Mouse (Mus musculus) intestine, embryonic 16.5 days (tissue): ENCODE measurements around the gene Pdzph1. TPM values are rescaled to one million over a fixed set of nuclear protein-coding genes. Genes with fewer than 3 reads are reported as not detected.

Experiments
- ATAC-seq: fragments of 200-750 bp; cut with Nextera tagmentation; 2 replicates; pipeline ENCODE4 v1.8.0; 2017; ENCODE audit warnings: moderate TSS enrichment, moderate library complexity
- H3K27ac ChIP-seq: fragments of 300-500 bp; sonication (generic); 2 replicates; pipeline ENCODE4 v1.5.1; 2014; ENCODE audit warnings: mild to moderate bottlenecking, low read length
- H3K27me3 ChIP-seq: fragments of 300-500 bp; sonication (generic); replicated peaks from 2 replicates; pipeline ENCODE4 v1.6.1; 2014; ENCODE audit warnings: low read length, control low read depth, mixed read lengths; ENCODE audit not compliant: control insufficient read depth, insufficient read depth
- H3K36me3 ChIP-seq: fragments of 300-500 bp; sonication (generic); 2 replicates; pipeline ENCODE4 v1.6.1; 2014; ENCODE audit warnings: low read length, control low read depth; ENCODE audit not compliant: control insufficient read depth, insufficient read depth
- H3K4me1 ChIP-seq: fragments of 300-500 bp; sonication (generic); 2 replicates; pipeline ENCODE4 v1.6.1; 2014; ENCODE audit warnings: low read length, control low read depth, mixed read lengths; ENCODE audit not compliant: control insufficient read depth, insufficient read depth
- H3K4me2 ChIP-seq: fragments of 300-500 bp; sonication (generic); 2 replicates; pipeline ENCODE4 v1.6.1; 2014; ENCODE audit warnings: low read depth, low read length, control low read depth
- H3K4me3 ChIP-seq: fragments of 300-500 bp; sonication (generic); 2 replicates; pipeline ENCODE4 v1.5.1; 2014; ENCODE audit warnings: mild to moderate bottlenecking, low read length
- H3K9ac ChIP-seq: fragments of 300-500 bp; sonication (generic); 2 replicates; pipeline ENCODE4 v1.6.1; 2014; ENCODE audit warnings: low read depth, low read length
- H3K9me3 ChIP-seq: fragments of 300-500 bp; sonication (generic); 2 replicates; pipeline ENCODE4 v1.6.1; 2016; ENCODE audit warnings: low read length, control low read depth; ENCODE audit not compliant: control insufficient read depth
- WGBS: fragments of 180-500 bp; shearing (Covaris S2); extraction: QIAGEN DNeasy Blood & Tissue Kit; methylation state at CpG from one replicate; pipeline ENCODE4 v1.1.7; 2014; 5-methylcytosine and 5-hydroxymethylcytosine counted together
- polyA plus RNA-seq: library from polyadenylated mRNA; unstranded; fragments of >200 nt; fragmentation: Nextera tagmentation; extraction: Ambion mirVana; gene quantifications from 2 replicates; pipeline ENCODE4 v1.2.1, GENCODE M21; 2015

The Pdzph1 gene
- polyA plus RNA-seq, 1 experiment from 2014 or later, result 0.13 TPM

DNA sequence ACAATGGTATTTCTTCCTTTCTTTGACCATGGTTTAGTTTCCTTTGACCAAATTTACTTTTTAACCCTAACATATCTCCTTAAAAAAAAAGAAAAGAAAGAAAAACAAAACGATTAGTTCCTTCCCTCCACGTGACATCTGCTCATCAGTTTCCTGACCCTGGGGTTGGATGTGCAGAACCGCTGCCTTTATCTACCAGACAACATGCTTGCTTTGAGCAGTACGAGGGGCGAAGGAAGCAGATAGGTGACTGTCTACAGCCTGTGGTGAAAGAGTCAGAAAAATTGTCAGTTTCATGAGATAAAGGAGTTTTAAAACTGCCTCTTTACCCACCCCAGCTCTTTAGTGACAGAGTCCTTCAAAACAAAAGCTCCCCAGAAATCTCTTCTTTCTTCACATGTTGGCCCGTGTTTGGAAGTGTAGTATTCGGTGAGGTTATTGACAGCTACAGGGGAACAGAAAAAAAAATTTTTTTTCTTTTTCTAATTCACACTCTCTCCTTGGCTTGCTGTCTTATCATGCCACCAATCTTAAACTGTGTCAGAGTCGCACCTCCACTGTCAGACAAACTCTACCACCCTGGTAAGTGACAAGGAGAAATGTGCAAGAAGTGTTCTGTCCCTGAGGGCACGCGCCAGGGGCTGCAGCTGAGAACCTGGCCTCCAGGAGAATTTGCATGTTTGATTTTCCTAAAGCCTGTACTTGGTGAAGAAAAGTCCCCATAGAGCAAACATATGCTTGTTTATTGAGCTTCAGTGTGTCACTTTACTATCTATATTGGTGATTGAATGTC lies 66.2 kb downstream of the Pdzph1 start:
- H3K27ac ChIP-seq, result no peak overlapping the region
- H3K9me3 ChIP-seq, result no peaks in the 10 kb centered on the region
- H3K4me1 ChIP-seq, result no peaks in the 10 kb centered on the region
- H3K36me3 ChIP-seq, result no peaks in the 10 kb centered on the region
- no peak for ATAC-seq
- no peak overlapping the region for H3K4me3 ChIP-seq
- H3K4me2 ChIP-seq, result no peak overlapping the region
- no peaks in the 10 kb centered on the region for H3K27me3 ChIP-seq
- 72% methylated on average over 10 of the region's 10 CpGs for WGBS
- H3K9ac ChIP-seq, result no peak overlapping the region

DNA sequence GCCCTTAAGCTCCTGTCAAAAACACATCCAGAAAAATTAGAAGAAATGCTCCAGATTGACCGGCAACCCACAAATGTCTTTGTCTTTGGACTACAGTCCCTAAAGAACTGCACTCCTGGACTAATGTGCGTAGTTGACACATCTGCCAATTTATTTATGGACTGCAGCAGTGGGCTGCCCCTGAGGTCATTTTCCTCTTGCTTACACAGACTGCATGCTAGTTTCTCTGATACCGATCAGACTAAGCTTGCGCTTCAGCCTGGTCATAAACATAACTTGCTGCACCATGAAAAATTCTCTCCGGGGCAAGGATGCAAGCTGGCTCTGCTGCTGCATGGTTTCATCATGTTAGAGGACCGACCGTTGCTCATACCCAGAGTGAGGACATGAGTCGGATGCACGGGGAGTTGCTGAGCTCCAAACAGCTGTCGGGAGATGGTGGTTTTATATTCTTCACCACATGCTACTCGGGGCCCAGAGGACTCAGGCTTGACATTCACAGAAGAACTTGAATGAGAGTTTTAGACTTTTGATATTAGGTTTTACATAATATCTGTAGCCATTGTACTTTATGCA lies 67.2 kb downstream of the Pdzph1 start:
- H3K9me3 ChIP-seq, result no peaks in the 10 kb centered on the region
- 48% methylated on average over 11 of the region's 11 CpGs for WGBS
- H3K4me1 ChIP-seq, result no peaks in the 10 kb centered on the region
- H3K36me3 ChIP-seq, result no peaks in the 10 kb centered on the region
- ATAC-seq, result no peak
- H3K27me3 ChIP-seq, result no peaks in the 10 kb centered on the region
- H3K4me3 ChIP-seq, result no peak overlapping the region
- no peak overlapping the region for H3K27ac ChIP-seq
- no peak overlapping the region for H3K9ac ChIP-seq
- no peak overlapping the region for H3K4me2 ChIP-seq

DNA sequence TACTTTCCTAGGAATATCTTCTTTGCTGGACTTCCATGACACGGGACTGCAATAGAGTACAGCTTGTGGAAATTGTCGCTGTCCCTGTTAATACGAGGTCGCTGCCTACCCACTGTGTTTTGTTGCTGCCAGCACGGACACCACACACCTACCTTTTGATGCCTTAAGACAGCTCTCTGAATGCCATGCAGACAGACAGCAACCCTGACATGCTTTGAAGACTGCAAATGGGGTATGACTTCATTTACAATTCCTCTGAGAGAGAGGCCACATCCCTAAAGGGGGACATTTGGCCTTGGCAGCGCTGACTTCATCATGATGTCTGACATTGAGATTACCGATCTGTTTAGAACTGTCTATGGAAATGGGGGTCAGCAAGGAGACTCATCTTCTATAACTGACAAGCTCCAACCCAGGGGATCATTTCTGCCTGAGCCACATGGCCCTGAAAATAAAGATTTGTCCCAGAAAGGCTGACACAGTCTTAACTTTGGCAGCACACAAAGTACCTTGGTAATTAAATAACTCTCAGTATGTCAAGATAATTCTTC lies 67.8 kb downstream of the Pdzph1 start:
- Histone ChIP-seq H3K9ac (no peak overlapping the region), H3K4me1 (no peaks in the 10 kb centered on the region), H3K4me3 (no peak overlapping the region), H3K9me3 (no peaks in the 10 kb centered on the region), H3K36me3 (no peaks in the 10 kb centered on the region), H3K27me3 (no peaks in the 10 kb centered on the region), H3K4me2 (no peak overlapping the region), H3K27ac (no peak overlapping the region)
- WGBS, result 83% methylated on average over 7 of the region's 7 CpGs
- ATAC-seq, result no peak

DNA sequence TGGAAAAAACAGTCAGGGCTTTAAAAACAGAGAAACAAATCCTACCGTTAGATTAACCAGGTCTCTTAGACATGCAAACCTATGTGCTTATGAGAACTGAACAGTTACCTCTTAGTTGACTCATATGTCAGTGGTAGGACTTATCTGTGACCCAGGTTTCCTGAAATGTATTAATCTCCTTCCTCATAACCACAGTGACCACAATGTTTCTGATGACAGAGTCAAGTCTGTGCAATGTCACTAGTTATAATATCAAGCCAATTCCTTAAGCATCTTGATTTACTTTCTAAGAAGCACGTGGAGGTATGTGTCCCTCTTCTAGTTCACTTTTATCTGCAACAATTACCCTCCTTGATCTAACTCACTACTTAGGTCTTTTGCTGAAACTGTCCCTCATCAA lies 68.4 kb downstream of the Pdzph1 start:
- H3K9ac ChIP-seq, result no peak overlapping the region
- no peaks in the 10 kb centered on the region for H3K36me3 ChIP-seq
- no peak overlapping the region for H3K27ac ChIP-seq
- WGBS, result 84% methylated on average over 2 of the region's 2 CpGs
- no peak overlapping the region for H3K4me3 ChIP-seq
- H3K9me3 ChIP-seq, result no peaks in the 10 kb centered on the region
- H3K27me3 ChIP-seq, result no peaks in the 10 kb centered on the region
- H3K4me2 ChIP-seq, result no peak overlapping the region
- no peaks in the 10 kb centered on the region for H3K4me1 ChIP-seq
- no peak for ATAC-seq

DNA sequence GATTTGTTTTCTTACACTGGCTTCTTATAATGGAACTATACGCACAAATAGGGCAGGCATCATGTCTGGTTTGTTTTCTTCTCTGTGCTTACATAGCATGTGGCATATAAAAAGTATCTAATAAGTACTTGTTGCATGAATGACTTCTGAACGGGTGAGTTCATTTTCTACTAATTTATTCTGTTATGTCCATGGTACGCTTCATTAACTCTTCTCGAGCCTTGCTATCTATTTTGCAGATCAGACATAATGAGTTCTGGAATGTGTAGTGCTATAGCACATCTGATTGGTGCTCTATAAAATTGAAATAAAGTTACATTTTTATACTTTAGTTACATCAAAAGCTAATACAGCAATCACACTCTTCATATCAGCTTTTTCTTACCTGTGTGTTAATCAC lies 71.2 kb downstream of the Pdzph1 start:
- Histone ChIP-seq H3K9ac (no peak overlapping the region), H3K4me3 (no peak overlapping the region), H3K27me3 (no peaks in the 10 kb centered on the region), H3K36me3 (no peaks in the 10 kb centered on the region), H3K4me2 (no peak overlapping the region), H3K4me1 (no peaks in the 10 kb centered on the region), H3K27ac (no peak overlapping the region), H3K9me3 (no peaks in the 10 kb centered on the region)
- ATAC-seq, result no peak
- 77% methylated on average over 4 of the region's 4 CpGs for WGBS

DNA sequence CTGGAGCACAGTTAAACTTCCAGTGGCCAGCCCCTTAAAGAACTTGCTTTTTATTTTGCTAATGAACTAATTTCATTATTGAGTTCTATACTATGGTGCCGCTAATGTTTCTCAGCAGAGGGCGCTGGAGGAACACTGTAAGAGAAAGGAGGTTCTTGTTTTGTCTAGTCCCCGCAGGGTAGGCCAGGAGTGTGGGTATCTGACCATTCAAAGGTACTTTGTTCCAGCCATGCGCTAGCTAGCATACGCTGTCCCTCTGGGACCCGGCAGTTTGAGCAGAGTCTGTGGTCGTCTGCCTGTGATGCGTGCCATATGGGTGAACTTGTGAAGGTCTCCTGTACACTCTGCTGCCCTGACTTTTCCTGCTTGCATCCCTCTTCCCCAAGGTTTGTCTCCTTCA lies 72.1 kb downstream of the Pdzph1 start:
- 0 out of 2 replicates have a peak, but pooled peaks have one; percentile 46 for ATAC-seq

DNA sequence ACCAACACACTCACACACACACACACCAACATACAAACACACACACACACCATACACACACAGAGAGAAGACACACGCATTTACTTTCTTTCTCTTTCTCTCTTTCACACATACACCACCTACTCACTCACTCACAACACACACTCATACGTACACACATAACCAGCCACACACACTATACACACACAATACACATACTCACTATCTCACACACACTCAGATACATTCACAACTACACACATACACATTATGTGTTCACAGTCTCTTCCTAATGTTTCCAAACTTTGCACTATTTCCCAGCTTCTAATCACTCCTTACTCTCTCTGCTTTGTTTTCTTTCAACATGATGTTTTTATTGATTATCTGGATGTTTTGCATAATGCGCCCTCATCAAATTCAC lies 72.6 kb downstream of the Pdzph1 start:
- Histone ChIP-seq H3K36me3 (no peaks in the 10 kb centered on the region), H3K9ac (no peak overlapping the region), H3K4me2 (no peak overlapping the region), H3K4me1 (no peaks in the 10 kb centered on the region), H3K27me3 (no peaks in the 10 kb centered on the region), H3K27ac (no peak overlapping the region), H3K4me3 (no peak overlapping the region), H3K9me3 (no peaks in the 10 kb centered on the region)
- 86% methylated on average over 3 of the region's 3 CpGs for WGBS
- ATAC-seq, result no peak

More for the DNA sequence above, 72.1 kb downstream of the Pdzph1 start:
- H3K9ac ChIP-seq, result no peak overlapping the region
- H3K27ac ChIP-seq, result no peak overlapping the region
- no peaks in the 10 kb centered on the region for H3K36me3 ChIP-seq
- no peaks in the 10 kb centered on the region for H3K27me3 ChIP-seq
- 8% methylated on average over 8 of the region's 8 CpGs for WGBS
- H3K4me2 ChIP-seq, result no peak overlapping the region
- H3K9me3 ChIP-seq, result no peaks in the 10 kb centered on the region
- no peaks in the 10 kb centered on the region for H3K4me1 ChIP-seq
- H3K4me3 ChIP-seq, result no peak overlapping the region

DNA sequence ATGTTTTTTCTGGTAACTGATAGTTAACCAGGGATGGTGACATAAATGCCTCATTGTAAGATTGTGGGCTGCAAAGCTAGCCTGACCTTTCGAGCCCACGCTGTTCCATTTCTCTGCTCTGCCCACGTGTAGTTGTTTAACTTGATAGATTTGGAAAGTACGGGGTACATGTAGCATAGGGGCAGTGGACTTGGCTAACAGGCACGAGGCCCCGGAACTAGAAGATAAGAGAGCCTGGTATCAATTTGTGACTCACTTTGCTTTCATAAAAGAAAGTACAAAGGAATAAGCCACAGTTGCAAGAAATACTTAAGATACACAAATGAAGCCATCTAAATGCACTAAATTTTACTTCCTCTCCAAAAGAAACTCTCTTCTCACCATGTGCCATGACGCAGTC lies 79.6 kb downstream of the Pdzph1 start:
- Histone ChIP-seq H3K4me2 (no peak overlapping the region), H3K27me3 (no peaks in the 10 kb centered on the region), H3K4me1 (no peaks in the 10 kb centered on the region), H3K27ac (no peak overlapping the region), H3K36me3 (no peaks in the 10 kb centered on the region), H3K9ac (no peak overlapping the region), H3K9me3 (no peaks in the 10 kb centered on the region), H3K4me3 (no peak overlapping the region)
- WGBS, result 75% methylated on average over 7 of the region's 7 CpGs
- ATAC-seq, result no peak

DNA sequence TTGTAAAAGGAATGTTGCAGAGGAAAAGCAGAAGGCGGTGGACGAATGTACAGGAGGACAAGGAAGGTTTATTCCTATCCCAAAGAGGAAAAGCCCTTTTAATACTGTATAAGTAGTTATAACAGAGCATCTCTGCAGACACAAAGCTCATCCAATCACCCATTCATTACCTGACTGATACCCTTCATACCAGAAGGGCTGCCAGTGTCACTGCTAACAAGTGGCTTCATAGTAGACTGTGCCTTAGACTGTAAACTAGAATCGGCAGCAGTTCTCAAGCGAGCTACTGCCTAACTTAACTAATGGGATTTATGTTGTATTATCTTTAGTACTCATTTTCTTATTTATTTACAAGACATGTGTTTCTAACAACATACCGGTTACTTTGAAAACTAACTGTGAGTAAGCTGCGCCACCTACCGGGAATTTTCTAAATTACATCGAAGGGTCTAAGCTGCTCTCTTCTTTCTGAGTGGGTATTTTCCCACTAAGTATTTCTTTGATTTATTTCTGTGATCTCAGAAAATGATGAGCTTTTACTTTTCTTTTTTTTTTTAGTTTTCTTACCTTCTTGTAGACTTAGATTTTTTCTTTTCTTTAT lies 82.0 kb downstream of the Pdzph1 start:
- Histone ChIP-seq H3K4me2 (no peak overlapping the region), H3K4me1 (no peaks in the 10 kb centered on the region), H3K27ac (no peak overlapping the region), H3K9ac (no peak overlapping the region), H3K27me3 (no peaks in the 10 kb centered on the region), H3K9me3 (no peaks in the 10 kb centered on the region), H3K4me3 (no peak overlapping the region), H3K36me3 (no peaks in the 10 kb centered on the region)
- no peak for ATAC-seq
- WGBS, result 36% methylated on average over 8 of the region's 8 CpGs
